Mouse (Mus musculus) intestine, embryonic 16.5 days (tissue): Measurements from ENCODE around the gene Pnpo. TPM values are rescaled to one million over a fixed set of nuclear protein-coding genes. Genes with fewer than 3 reads are reported as not detected.
A peak's percentile ranks its signal among the peaks of the same experiment; 100 is the strongest.

Source experiments
- ATAC-seq: fragments of 200-750 bp; cut with Nextera tagmentation; 2 replicates; pipeline ENCODE4 v1.8.0; 2017; ENCODE audit warnings: moderate TSS enrichment, moderate library complexity
- H3K27ac ChIP-seq: fragments of 300-500 bp; sonication (generic); 2 replicates; pipeline ENCODE4 v1.5.1; 2014; ENCODE audit warnings: mild to moderate bottlenecking, low read length
- H3K27me3 ChIP-seq: fragments of 300-500 bp; sonication (generic); replicated peaks from 2 replicates; pipeline ENCODE4 v1.6.1; 2014; ENCODE audit warnings: low read length, control low read depth, mixed read lengths; ENCODE audit not compliant: control insufficient read depth, insufficient read depth
- H3K36me3 ChIP-seq: fragments of 300-500 bp; sonication (generic); 2 replicates; pipeline ENCODE4 v1.6.1; 2014; ENCODE audit warnings: low read length, control low read depth; ENCODE audit not compliant: control insufficient read depth, insufficient read depth
- H3K4me1 ChIP-seq: fragments of 300-500 bp; sonication (generic); 2 replicates; pipeline ENCODE4 v1.6.1; 2014; ENCODE audit warnings: low read length, control low read depth, mixed read lengths; ENCODE audit not compliant: control insufficient read depth, insufficient read depth
- H3K4me2 ChIP-seq: fragments of 300-500 bp; sonication (generic); 2 replicates; pipeline ENCODE4 v1.6.1; 2014; ENCODE audit warnings: low read depth, low read length, control low read depth
- H3K4me3 ChIP-seq: fragments of 300-500 bp; sonication (generic); 2 replicates; pipeline ENCODE4 v1.5.1; 2014; ENCODE audit warnings: mild to moderate bottlenecking, low read length
- H3K9ac ChIP-seq: fragments of 300-500 bp; sonication (generic); 2 replicates; pipeline ENCODE4 v1.6.1; 2014; ENCODE audit warnings: low read depth, low read length
- H3K9me3 ChIP-seq: fragments of 300-500 bp; sonication (generic); 2 replicates; pipeline ENCODE4 v1.6.1; 2016; ENCODE audit warnings: low read length, control low read depth; ENCODE audit not compliant: control insufficient read depth
- WGBS: fragments of 180-500 bp; shearing (Covaris S2); extraction: QIAGEN DNeasy Blood & Tissue Kit; methylation state at CpG from one replicate; pipeline ENCODE4 v1.1.7; 2014; 5-methylcytosine and 5-hydroxymethylcytosine counted together
- polyA plus RNA-seq: library from polyadenylated mRNA; unstranded; fragments of >200 nt; fragmentation: Nextera tagmentation; extraction: Ambion mirVana; gene quantifications from 2 replicates; pipeline ENCODE4 v1.2.1, GENCODE M21; 2015

The Pnpo gene
- polyA plus RNA-seq, 1 experiment from 2014 or later = 125 TPM

DNA sequence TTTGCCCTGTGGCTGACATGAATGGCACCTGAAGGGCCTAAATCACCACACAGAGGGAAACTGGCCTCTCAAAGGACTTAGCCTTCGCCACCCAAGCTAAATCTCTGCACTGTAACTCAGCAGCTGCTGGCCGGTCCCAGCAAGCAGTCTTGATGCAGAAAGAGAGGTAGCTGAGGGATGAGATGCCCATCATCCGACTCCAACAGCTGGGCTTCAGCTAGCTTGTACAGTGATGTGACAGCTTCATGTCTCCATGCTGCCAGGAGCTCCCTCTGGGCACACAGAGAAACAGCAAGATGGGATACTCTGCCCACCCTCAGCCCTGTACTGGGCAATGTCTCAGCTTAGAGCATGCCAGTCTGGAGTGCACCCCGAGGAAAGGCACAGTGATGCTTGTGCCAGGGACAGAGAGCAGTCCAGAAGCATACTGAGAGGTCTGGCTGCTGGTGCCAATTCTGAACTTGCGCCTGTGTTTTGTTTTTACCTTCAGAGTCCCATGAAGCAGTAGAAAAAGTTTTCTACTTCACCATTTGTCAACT, 29.7 kb upstream of the Pnpo start:
- Histone ChIP-seq H3K36me3 (no peaks in the 10 kb centered on the region), H3K4me2 (no peak overlapping the region), H3K9me3 (no peaks in the 10 kb centered on the region), H3K27me3 (no peaks in the 10 kb centered on the region), H3K9ac (no peak overlapping the region), H3K4me1 (peaks cover 34% of the 10 kb centered on the region), H3K4me3 (no peak overlapping the region), H3K27ac (no peak overlapping the region)
- WGBS = 87% methylated on average over 5 of the region's 5 CpGs
- no peak for ATAC-seq

DNA sequence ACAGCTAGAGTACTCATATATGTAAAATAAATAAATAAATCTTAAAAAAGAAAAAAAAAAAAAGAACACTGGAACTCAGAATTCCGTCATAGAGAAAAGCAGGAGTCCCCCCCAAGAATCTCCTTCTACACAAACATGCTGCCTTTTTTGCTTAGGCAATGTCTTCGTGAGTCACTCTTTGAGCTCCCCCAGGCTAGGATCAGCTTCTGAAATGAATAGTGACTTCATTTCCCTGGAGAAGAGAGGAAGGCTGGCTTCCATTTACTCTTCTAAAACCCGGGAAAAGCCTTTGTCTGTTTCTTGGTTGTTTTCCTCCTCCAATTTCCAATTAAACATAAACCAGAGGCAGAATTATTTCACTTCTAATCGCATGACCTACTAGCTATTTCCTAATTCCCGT, 29.1 kb upstream of the Pnpo start:
- 76% methylated on average over 5 of the region's 5 CpGs for WGBS
- no peaks in the 10 kb centered on the region for H3K36me3 ChIP-seq
- no peak overlapping the region for H3K4me3 ChIP-seq
- no peak for ATAC-seq
- no peak overlapping the region for H3K4me2 ChIP-seq
- H3K4me1 ChIP-seq = peaks cover 37% of the 10 kb centered on the region
- no peak overlapping the region for H3K27ac ChIP-seq
- H3K9me3 ChIP-seq = no peaks in the 10 kb centered on the region
- no peaks in the 10 kb centered on the region for H3K27me3 ChIP-seq
- no peak overlapping the region for H3K9ac ChIP-seq

GRCm38 (mm10) chr11:96970341-96970740, 26.6 kb upstream of the Pnpo start:
- H3K4me3 ChIP-seq = no peak overlapping the region
- WGBS = 66% methylated on average over 3 of the region's 3 CpGs
- H3K4me2 ChIP-seq = no peak overlapping the region
- ATAC-seq = no peak
- H3K27ac ChIP-seq = peak overlapping the region; percentile 61
- no peak overlapping the region; the same call in 1 of the 2 replicates for H3K9ac ChIP-seq
- H3K4me1 ChIP-seq = peaks cover 34% of the 10 kb centered on the region
- no peaks in the 10 kb centered on the region for H3K27me3 ChIP-seq
- H3K9me3 ChIP-seq = no peaks in the 10 kb centered on the region
- no peaks in the 10 kb centered on the region for H3K36me3 ChIP-seq

- H3K36me3 ChIP-seq = no peaks in the 10 kb centered on the region
- no peak; the same call in 1 of the 2 replicates for ATAC-seq
- H3K4me3 ChIP-seq = no peak overlapping the region
- peak overlapping the region; percentile 37; the same call in 1 of the 2 replicates for H3K9ac ChIP-seq
- no peak overlapping the region for H3K4me2 ChIP-seq
- WGBS = 33% methylated on average over 1 of the region's 1 CpGs
- peak overlapping the region; percentile 61 for H3K27ac ChIP-seq
- H3K4me1 ChIP-seq = peaks cover 34% of the 10 kb centered on the region
- no peaks in the 10 kb centered on the region for H3K27me3 ChIP-seq
- no peaks in the 10 kb centered on the region for H3K9me3 ChIP-seq
Measured at GRCm38 (mm10) chr11:96969746-96970145, 26.0 kb upstream of the Pnpo start.

GRCm38 (mm10) chr11:96969280-96969722, 25.5 kb upstream of the Pnpo start:
- no peak overlapping the region for H3K4me2 ChIP-seq
- peak overlapping the region; percentile 37; the same call in 1 of the 2 replicates for H3K9ac ChIP-seq
- H3K4me3 ChIP-seq = no peak overlapping the region
- WGBS = 61% methylated on average over 5 of the region's 5 CpGs
- peak overlapping the region; percentile 61 for H3K27ac ChIP-seq
- no peaks in the 10 kb centered on the region for H3K27me3 ChIP-seq
- no peak for ATAC-seq
- peaks cover 34% of the 10 kb centered on the region for H3K4me1 ChIP-seq
- no peaks in the 10 kb centered on the region for H3K9me3 ChIP-seq
- 0 out of 2 replicates have a peak, but pooled peaks cover 2% of the 10 kb centered on the region for H3K36me3 ChIP-seq

DNA sequence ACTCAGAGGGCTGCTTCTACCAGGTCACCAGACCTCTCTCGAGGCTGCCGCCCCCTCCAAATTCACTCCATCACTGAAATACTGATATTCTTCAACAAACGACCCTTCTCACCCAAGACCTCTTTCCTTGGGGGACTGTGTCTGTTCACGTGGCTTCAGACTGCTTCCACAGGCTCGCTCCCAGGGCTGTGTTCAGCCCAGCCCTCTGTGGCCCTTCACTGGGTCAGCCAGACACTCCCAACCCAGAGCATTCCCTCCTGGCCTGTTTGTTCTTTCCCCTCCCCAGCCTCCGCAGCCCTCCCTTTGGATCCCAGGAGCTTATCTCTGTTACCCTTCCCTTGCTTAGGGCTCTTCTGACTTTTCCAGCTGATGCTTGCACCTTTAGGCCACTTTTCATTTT, 24.7 kb upstream of the Pnpo start:
- H3K9ac ChIP-seq = no peak overlapping the region
- no peak for ATAC-seq
- no peaks in the 10 kb centered on the region for H3K27me3 ChIP-seq
- no peak overlapping the region for H3K27ac ChIP-seq
- H3K4me1 ChIP-seq = peaks cover 38% of the 10 kb centered on the region
- no peak overlapping the region for H3K4me2 ChIP-seq
- no peak overlapping the region for H3K4me3 ChIP-seq
- H3K36me3 ChIP-seq = 0 out of 2 replicates have a peak, but pooled peaks cover 5% of the 10 kb centered on the region
- no peaks in the 10 kb centered on the region for H3K9me3 ChIP-seq
- WGBS = 41% methylated on average over 6 of the region's 6 CpGs

- Histone ChIP-seq H3K36me3 (0 out of 2 replicates have a peak, but pooled peaks cover 5% of the 10 kb centered on the region), H3K27me3 (no peaks in the 10 kb centered on the region), H3K4me1 (peaks cover 41% of the 10 kb centered on the region), H3K9ac (peak overlapping the region; percentile 9; the same call in 1 of the 2 replicates), H3K27ac (peak overlapping the region; percentile 59), H3K4me2 (0 out of 2 replicates have a peak overlapping the region, but pooled peaks have one; percentile 22), H3K9me3 (no peaks in the 10 kb centered on the region), H3K4me3 (no peak overlapping the region; the same call in 1 of the 2 replicates)
- 72% methylated on average over 11 of the region's 11 CpGs for WGBS
- no peak for ATAC-seq
Measured at GRCm38 (mm10) chr11:96967544-96968269, 23.9 kb upstream of the Pnpo start.

GRCm38 (mm10) chr11:96966914-96967543, 23.2 kb upstream of the Pnpo start:
- no peaks in the 10 kb centered on the region for H3K9me3 ChIP-seq
- H3K4me2 ChIP-seq = 0 out of 2 replicates have a peak overlapping the region, but pooled peaks have one; percentile 12
- H3K27me3 ChIP-seq = no peaks in the 10 kb centered on the region
- H3K4me3 ChIP-seq = peak overlapping the region; percentile 2
- WGBS = 64% methylated on average over 13 of the region's 13 CpGs
- H3K9ac ChIP-seq = peak overlapping the region; percentile 9; the same call in 1 of the 2 replicates
- H3K36me3 ChIP-seq = 0 out of 2 replicates have a peak, but pooled peaks cover 5% of the 10 kb centered on the region
- H3K4me1 ChIP-seq = peaks cover 41% of the 10 kb centered on the region
- peak overlapping the region; percentile 59 for H3K27ac ChIP-seq
- peak; percentile 35; the same call in 1 of the 2 replicates for ATAC-seq

DNA sequence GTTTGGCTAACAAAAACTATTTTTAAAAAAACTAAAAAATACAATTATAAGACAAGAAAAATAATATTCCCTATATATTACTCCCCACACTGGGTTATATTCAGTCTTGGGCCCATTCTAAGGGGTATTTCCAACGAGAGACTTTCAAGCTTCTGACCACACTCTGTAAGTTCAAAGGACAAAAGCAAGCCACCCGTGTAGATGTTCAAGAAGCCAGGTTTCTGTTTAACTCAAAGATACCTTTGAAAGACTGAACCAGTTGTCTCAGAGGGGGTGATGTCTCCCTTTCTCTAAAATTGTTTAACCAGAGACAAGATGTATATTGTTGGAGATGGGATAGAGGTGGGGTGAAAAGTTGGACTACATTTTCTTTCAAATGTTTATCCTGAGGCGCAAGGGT, 22.4 kb upstream of the Pnpo start:
- Histone ChIP-seq H3K4me3 (no peak overlapping the region), H3K4me1 (peaks cover 41% of the 10 kb centered on the region), H3K36me3 (peaks cover 13% of the 10 kb centered on the region; the same call in 1 of the 2 replicates), H3K27me3 (no peaks in the 10 kb centered on the region), H3K9me3 (no peaks in the 10 kb centered on the region), H3K9ac (no peak overlapping the region), H3K27ac (no peak overlapping the region), H3K4me2 (no peak overlapping the region)
- 76% methylated on average over 3 of the region's 3 CpGs for WGBS
- ATAC-seq = no peak
